Mouse (Mus musculus) ovary, postnatal 36 days (tissue): ENCODE data around the gene Cyb5b.

Experiments
- DNase-seq: peaks from one replicate; pipeline ENCODE4 v3.0.0; 2022; ENCODE audit warnings: low spot score, mixed read lengths

The Cyb5b gene

DNA sequence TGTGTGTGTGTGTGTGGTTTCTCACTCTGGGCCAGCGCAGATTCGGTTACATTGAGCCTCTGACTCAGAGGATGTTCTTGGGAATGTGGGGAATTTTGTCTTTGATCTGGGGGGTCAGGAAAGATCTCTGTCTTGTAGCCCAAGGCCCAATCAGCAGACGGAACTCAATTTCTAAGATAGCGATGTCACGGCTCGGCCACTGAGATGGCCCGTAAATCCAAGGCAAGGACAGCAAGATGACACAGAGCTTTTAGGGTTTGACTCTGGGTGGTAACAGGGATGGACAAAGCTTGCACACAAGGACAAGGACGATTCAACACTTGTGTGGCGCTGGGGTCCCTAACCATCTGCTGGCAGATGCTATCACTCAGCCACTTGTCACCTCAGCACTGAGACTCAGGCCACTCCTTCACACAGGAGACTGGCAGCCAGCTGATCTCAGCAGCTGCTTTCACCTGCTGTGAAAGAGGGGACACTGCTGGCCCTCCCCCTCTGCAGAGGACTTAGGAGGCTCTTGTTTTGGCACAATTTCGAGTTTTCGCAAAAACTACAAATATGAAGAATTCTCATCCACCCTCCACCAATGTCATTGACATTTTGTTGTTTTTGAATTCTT, 76.7 kb downstream of the Cyb5b start:
- DNase-seq: no peak

DNA sequence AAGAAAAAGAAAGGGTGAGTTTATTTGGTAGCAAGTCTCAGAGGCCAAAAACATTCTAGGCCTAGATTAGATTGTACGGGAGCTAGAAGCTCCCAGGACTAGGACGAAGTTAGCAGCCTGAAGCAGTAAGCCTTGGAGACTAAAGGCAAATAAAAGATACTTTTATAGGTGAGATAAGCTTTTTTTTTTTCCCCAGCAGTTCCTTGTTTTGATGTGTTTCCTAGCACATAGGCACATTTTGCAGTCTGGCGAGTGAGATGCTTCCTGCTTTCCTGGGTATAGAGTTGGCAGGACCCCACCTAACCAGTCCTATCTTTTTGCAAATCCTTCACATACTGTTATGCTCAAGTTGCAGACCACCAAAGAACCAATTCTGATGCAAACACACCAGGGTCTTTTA, 82.8 kb downstream of the Cyb5b start:
- DNase-seq: no peak

DNA sequence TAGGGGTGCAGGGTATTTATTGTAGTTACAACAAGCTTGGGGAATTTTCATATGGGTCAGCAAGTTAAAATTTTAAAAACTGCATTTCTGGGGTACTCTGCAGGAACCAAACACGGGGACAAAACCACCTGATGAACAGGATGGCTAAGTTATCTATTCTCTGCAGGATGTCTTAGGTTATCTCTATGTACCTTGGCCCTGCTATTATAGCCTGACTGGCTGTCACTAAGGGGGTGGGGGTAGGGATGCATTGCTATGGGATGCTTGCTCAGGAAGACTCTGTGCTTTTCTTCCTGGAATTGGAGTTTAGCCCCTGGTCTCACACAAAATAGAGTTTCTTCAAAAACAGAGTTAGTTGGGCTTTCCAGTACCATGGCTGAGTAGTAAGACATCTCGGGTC, 83.3 kb downstream of the Cyb5b start:
- DNase-seq: no peak
